Mouse (Mus musculus) CD8-positive naive resting alpha-beta T cell, adult 57 days (primary cell): ENCODE results near the gene Pdxk. TPM values are rescaled to one million over a fixed set of nuclear protein-coding genes. Genes with fewer than 3 reads are reported as not detected.

Source experiments
- total RNA-seq: library from RNA; stranded (reverse); gene quantifications from one replicate; pipeline ENCODE4 v1.2.4, GENCODE M21; 2023

Gene Pdxk
- total RNA-seq, result 16.2 TPM

DNA sequence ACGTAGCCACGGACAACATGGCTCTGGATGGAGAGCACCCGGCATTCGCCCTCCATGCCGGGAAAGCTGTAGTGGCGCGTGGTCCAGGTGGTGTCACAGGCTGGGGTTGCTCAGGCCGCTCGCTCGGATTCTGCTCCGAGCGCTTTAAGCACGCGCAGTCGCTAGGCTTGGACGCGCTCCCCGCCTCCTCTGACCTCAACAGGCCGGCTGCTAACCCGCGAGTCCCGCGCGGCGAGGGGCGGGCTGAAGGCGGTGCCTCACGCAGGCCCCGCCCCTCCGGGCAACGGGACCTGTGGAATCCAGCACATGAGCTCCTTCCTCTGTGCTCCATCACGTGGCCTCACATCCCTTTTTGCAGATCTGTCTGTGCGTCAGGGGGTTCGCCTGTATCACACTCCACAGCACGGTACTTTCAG, at the start of gene Pdxk:
TSS of gene Pdxk (minus strand) at position 184 of the 416 bp plus-strand sequence.

GRCm38 (mm10) chr10:78425181-78426041, 39.4 kb downstream of the Pdxk start, which contains the start of gene Cstb:
TSS of gene Cstb (plus strand) at chr10:78425669.

GRCm38 (mm10) chr10:78412319-78413151, 52.2 kb downstream of the Pdxk start, which contains the start of gene Rrp1:
TSS of gene Rrp1 (minus strand) at chr10:78413043.

Other genes with a start within 250 kb of the Pdxk start
- gene Trappc10, start 220.3 kb downstream of the Pdxk start, total RNA-seq, result 67.5 TPM
- 121 TPM for gene Agpat3, start 112.5 kb downstream of the Pdxk start, total RNA-seq
- 234 TPM for gene Rrp1, start 51.9 kb downstream of the Pdxk start, total RNA-seq
- gene Cstb, start 39.3 kb downstream of the Pdxk start, total RNA-seq, result 29.9 TPM
- gene Olfr1358, start 52.5 kb upstream of the Pdxk start, total RNA-seq, result not detected
- gene Ilvbl, start 109.4 kb upstream of the Pdxk start, total RNA-seq, result 85.4 TPM
- 6.4 TPM for gene Syde1, start 127.0 kb upstream of the Pdxk start, total RNA-seq
- not detected for gene Olfr1357, start 153.1 kb upstream of the Pdxk start, total RNA-seq